Mouse (Mus musculus): Measurements from ENCODE around the gene Zscan26.
A peak's percentile ranks its signal among the peaks of the same experiment; 100 is the strongest.

The Zscan26 gene

GRCm38 (mm10) chr13:21418865-21419264 is 34.7 kb downstream of the Zscan26 start:
- no peak for DNase-seq

GRCm38 (mm10) chr13:21417298-21418010 is 36.1 kb downstream of the Zscan26 start:
- no peak for DNase-seq

- no peak for DNase-seq
Observed at GRCm38 (mm10) chr13:21415750-21416149, 37.8 kb downstream of the Zscan26 start.

GRCm38 (mm10) chr13:21415266-21415665 is 38.3 kb downstream of the Zscan26 start:
- DNase-seq: no peak

- no peak for DNase-seq
Observed at GRCm38 (mm10) chr13:21414231-21415212, 39.0 kb downstream of the Zscan26 start.

- no peak for DNase-seq
Observed at GRCm38 (mm10) chr13:21408805-21409459, 44.6 kb downstream of the Zscan26 start.

GRCm38 (mm10) chr13:21407969-21408804 is 45.3 kb downstream of the Zscan26 start:
- peak; percentile 91 for DNase-seq

- peak; percentile 31 for DNase-seq
Observed at GRCm38 (mm10) chr13:21407341-21407740, 46.2 kb downstream of the Zscan26 start.

- DNase-seq: no peak
Observed at GRCm38 (mm10) chr13:21402848-21403247, 50.7 kb downstream of the Zscan26 start.

GRCm38 (mm10) chr13:21402287-21402846 is 51.2 kb downstream of the Zscan26 start, which contains the start of gene Zkscan3:
Zkscan3 (minus strand) TSS chr13:21402755.
- peak; percentile 83 for DNase-seq

- DNase-seq: no peak
Observed at GRCm38 (mm10) chr13:21401636-21402286, 51.8 kb downstream of the Zscan26 start.

- DNase-seq: no peak
Observed at GRCm38 (mm10) chr13:21401166-21401565, 52.4 kb downstream of the Zscan26 start.

- DNase-seq: no peak
Observed at GRCm38 (mm10) chr13:21397486-21397885, 56.0 kb downstream of the Zscan26 start.

GRCm38 (mm10) chr13:21396048-21396447 is 57.5 kb downstream of the Zscan26 start:
- DNase-seq: peak; percentile 23

- no peak for DNase-seq
Observed at GRCm38 (mm10) chr13:21395623-21396022, 57.9 kb downstream of the Zscan26 start.

GRCm38 (mm10) chr13:21395211-21395610 is 58.3 kb downstream of the Zscan26 start:
- no peak for DNase-seq
